Mouse (Mus musculus) liver, embryonic 16.5 days (tissue): ENCODE measurements at regions not wholly inside any gene's neighbourhood (a gene's known extent, or its start where the extent isn't known, plus 50 kb on each side); places are given as distances from the start of the nearest gene placed in this dataset.

ENCODE experiments used
- ATAC-seq: fragments of 200-750 bp; cut with Nextera tagmentation; 2 replicates; pipeline ENCODE4 v1.8.0; 2017; ENCODE audit warnings: low read depth, mild to moderate bottlenecking, moderate number of reproducible peaks, moderate library complexity
- H3K27ac ChIP-seq: fragments of 300-500 bp; sonication (generic); 2 replicates; pipeline ENCODE4 v1.5.1; 2014; ENCODE audit warnings: mild to moderate bottlenecking, low read length
- H3K27me3 ChIP-seq: fragments of 300-500 bp; sonication (generic); 2 replicates; pipeline ENCODE4 v1.6.1; 2014; ENCODE audit warnings: low read depth, low read length, mixed read lengths; ENCODE audit not compliant: control insufficient read depth, insufficient read depth
- H3K36me3 ChIP-seq: fragments of 300-500 bp; sonication (generic); 2 replicates; pipeline ENCODE4 v1.6.1; 2014; ENCODE audit warnings: mild to moderate bottlenecking; ENCODE audit not compliant: control insufficient read depth, insufficient read depth
- H3K4me1 ChIP-seq: fragments of 300-500 bp; sonication (generic); 2 replicates; pipeline ENCODE4 v1.6.1; 2014; ENCODE audit warnings: low read depth, low read length, mixed read lengths; ENCODE audit not compliant: control insufficient read depth
- H3K4me2 ChIP-seq: fragments of 300-500 bp; sonication (generic); 2 replicates; pipeline ENCODE4 v1.6.1; 2014; ENCODE audit warnings: low read depth, low read length, mixed read lengths
- H3K4me3 ChIP-seq: fragments of 300-500 bp; sonication (generic); 2 replicates; pipeline ENCODE4 v1.5.1; 2014; ENCODE audit warnings: low read depth, mild to moderate bottlenecking, low read length
- H3K9ac ChIP-seq: fragments of 300-500 bp; sonication (generic); 2 replicates; pipeline ENCODE4 v1.6.1; 2014; ENCODE audit warnings: low read depth, low read length
- H3K9me3 ChIP-seq: fragments of 300-500 bp; sonication (generic); replicated peaks from 2 replicates; pipeline ENCODE4 v1.6.1; 2016; ENCODE audit warnings: low read length; ENCODE audit not compliant: control insufficient read depth
- WGBS: fragments of 180-500 bp; shearing (Covaris S2); extraction: QIAGEN DNeasy Blood & Tissue Kit; methylation state at CpG from one replicate; pipeline ENCODE4 v1.1.7; 2014; ENCODE audit not compliant: insufficient replicate concordance; 5-methylcytosine and 5-hydroxymethylcytosine counted together

GRCm38 (mm10) chr11:19616520-19616919, 307.7 kb upstream of the Spred2 start:
- no peaks in the 10 kb centered on the region for H3K36me3 ChIP-seq
- no peaks in the 10 kb centered on the region for H3K9me3 ChIP-seq
- 24% methylated on average over 4 of the region's 4 CpGs for WGBS
- no peaks in the 10 kb centered on the region for H3K27me3 ChIP-seq
- no peak for ATAC-seq
- H3K9ac ChIP-seq = no peak overlapping the region
- H3K27ac ChIP-seq = no peak overlapping the region
- no peak overlapping the region for H3K4me3 ChIP-seq
- H3K4me1 ChIP-seq = no peaks in the 10 kb centered on the region
- no peak overlapping the region for H3K4me2 ChIP-seq

DNA sequence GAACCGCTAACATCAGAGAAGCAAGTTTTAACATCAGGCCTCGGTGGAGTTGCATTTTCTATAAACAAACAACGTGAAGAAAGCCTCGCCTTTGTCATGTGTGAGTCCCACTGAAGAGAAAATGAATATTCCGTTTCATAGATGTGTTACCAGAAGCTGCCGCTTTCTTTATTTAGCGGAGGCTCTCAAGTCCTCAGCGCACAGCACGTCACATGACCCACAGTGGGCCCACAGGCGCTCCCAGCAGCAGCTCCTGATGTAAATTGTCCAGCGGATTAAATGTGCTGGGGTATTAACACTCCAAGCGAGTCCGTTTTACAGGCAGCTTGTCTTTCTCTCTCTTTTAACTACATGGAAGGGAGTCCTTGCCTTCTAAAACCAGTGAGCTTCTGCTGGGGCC, 304.7 kb upstream of the Spred2 start:
- Histone ChIP-seq H3K27ac (no peak overlapping the region), H3K9ac (no peak overlapping the region), H3K36me3 (no peaks in the 10 kb centered on the region), H3K4me2 (no peak overlapping the region), H3K4me3 (no peak overlapping the region), H3K4me1 (no peaks in the 10 kb centered on the region), H3K9me3 (no peaks in the 10 kb centered on the region), H3K27me3 (no peaks in the 10 kb centered on the region)
- 68% methylated on average over 13 of the region's 13 CpGs for WGBS
- no peak for ATAC-seq

DNA sequence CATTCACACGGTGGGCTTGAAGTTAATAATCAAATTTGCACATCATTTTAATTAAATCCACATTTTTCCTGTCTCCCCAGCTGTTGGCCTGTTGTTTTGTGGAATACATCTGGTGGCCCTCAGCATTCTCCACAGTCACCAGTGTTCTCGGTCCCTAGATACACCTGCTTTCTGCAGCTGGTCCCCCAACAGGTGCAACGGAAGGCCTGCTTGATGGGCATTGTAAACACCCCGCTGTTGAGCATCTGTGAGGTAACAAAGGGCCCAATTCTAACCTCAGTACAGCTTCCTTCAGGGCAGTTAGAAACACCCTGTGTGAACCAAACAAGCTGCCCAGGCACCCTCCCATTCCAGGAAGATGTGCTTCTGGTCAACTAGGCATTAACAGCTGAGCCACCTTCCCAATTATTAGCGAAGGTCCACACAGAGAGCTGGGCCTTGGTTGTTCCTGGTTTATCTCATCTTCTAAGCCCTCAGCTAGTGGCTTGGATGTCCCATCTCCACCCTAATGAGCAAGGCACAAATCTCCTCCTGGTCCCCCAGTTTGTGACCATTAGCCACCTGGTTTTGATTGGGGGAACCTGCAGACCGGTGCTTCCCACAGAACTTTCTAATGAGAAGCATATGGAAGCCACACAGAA, 293.0 kb upstream of the Spred2 start:
- no peak overlapping the region for H3K9ac ChIP-seq
- H3K36me3 ChIP-seq = no peaks in the 10 kb centered on the region
- H3K4me2 ChIP-seq = no peak overlapping the region
- no peaks in the 10 kb centered on the region for H3K9me3 ChIP-seq
- no peak for ATAC-seq
- H3K27me3 ChIP-seq = no peaks in the 10 kb centered on the region
- WGBS = 73% methylated on average over 6 of the region's 6 CpGs
- no peaks in the 10 kb centered on the region for H3K4me1 ChIP-seq
- H3K4me3 ChIP-seq = no peak overlapping the region
- no peak overlapping the region for H3K27ac ChIP-seq

DNA sequence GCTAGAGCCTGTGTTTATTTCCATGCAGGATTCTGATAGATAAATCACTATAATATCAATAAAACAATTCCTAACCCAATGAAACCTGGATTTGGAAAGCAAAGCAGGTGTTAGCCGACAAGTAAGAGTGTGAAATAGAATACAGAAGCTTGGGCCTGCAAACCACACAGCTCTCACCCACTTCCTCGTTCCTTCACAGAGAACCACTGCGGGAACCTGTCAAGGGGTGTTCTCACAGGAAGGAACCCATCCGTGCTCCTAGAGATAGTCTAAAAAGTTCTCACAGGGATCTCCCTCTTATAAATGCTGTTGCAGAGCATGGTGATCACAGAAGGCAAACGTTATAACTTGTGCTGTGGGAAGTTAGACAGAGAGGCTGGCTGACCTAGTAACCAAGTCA, 291.7 kb upstream of the Spred2 start:
- WGBS = 18% methylated on average over 5 of the region's 5 CpGs
- Histone ChIP-seq H3K4me3 (no peak overlapping the region), H3K27me3 (no peaks in the 10 kb centered on the region)

DNA sequence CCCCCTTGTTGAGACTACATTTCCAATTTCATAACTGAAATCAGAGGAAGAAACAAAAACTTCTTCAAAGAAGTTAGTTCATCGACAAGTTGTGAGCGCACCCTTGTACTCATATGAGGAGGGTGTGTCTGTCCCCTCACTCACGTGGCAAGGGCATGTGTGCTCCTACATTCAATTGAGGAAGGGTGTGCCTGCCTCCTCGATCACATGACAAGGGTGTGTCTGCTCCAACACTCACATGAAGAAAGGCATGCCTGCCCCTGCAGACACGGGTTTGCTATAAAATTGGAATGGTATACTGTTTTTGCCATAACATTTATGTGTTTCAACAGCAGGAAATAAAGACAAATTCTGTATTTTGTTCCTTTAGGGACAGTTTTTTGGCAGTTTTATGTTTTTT, 290.6 kb upstream of the Spred2 start:
- no peaks in the 10 kb centered on the region for H3K9me3 ChIP-seq
- H3K36me3 ChIP-seq = no peaks in the 10 kb centered on the region
- H3K4me2 ChIP-seq = no peak overlapping the region
- no peak for ATAC-seq
- H3K27me3 ChIP-seq = no peaks in the 10 kb centered on the region
- no peaks in the 10 kb centered on the region for H3K4me1 ChIP-seq
- no peak overlapping the region for H3K4me3 ChIP-seq
- no peak overlapping the region for H3K9ac ChIP-seq
- no peak overlapping the region for H3K27ac ChIP-seq
- 50% methylated on average over 5 of the region's 5 CpGs for WGBS

More for the DNA sequence above, 291.7 kb upstream of the Spred2 start:
- ATAC-seq = no peak
- H3K4me2 ChIP-seq = no peak overlapping the region
- H3K9me3 ChIP-seq = no peaks in the 10 kb centered on the region
- H3K36me3 ChIP-seq = no peaks in the 10 kb centered on the region
- no peaks in the 10 kb centered on the region for H3K4me1 ChIP-seq
- no peak overlapping the region for H3K9ac ChIP-seq
- H3K27ac ChIP-seq = no peak overlapping the region

DNA sequence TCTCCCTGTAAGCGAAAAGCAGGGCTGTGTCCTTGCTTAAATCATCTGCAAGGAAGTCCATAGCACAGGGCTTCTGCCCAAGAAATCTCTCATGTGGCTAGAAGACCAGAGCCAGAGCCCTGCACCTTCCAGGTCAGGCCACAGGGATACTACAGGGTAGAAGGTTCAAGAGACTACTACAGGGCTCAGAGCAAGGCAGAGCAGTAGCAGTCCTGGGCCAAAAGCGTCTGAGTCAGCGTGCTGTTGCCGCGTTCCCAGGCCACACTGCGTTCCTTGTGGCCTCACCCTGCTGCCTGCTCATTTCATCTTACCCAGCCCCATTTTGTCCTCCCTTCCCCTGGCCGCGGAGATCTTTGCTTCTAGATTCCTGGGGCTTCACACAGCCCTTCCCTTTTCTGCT, 283.0 kb upstream of the Spred2 start:
- no peak overlapping the region for H3K4me2 ChIP-seq
- H3K27ac ChIP-seq = no peak overlapping the region
- H3K36me3 ChIP-seq = no peaks in the 10 kb centered on the region
- H3K4me1 ChIP-seq = no peaks in the 10 kb centered on the region
- no peak overlapping the region for H3K9ac ChIP-seq
- H3K4me3 ChIP-seq = no peak overlapping the region
- no peaks in the 10 kb centered on the region for H3K9me3 ChIP-seq
- ATAC-seq = no peak
- WGBS = 67% methylated on average over 8 of the region's 8 CpGs
- H3K27me3 ChIP-seq = no peaks in the 10 kb centered on the region

- H3K4me3 ChIP-seq = no peak overlapping the region
- no peak overlapping the region for H3K27ac ChIP-seq
- no peaks in the 10 kb centered on the region for H3K36me3 ChIP-seq
- no peak for ATAC-seq
- H3K27me3 ChIP-seq = no peaks in the 10 kb centered on the region
- WGBS = 49% methylated on average over 7 of the region's 7 CpGs
- no peaks in the 10 kb centered on the region for H3K9me3 ChIP-seq
- H3K9ac ChIP-seq = no peak overlapping the region
- H3K4me1 ChIP-seq = no peaks in the 10 kb centered on the region
- H3K4me2 ChIP-seq = no peak overlapping the region
Observed at GRCm38 (mm10) chr11:19644116-19644795, 279.9 kb upstream of the Spred2 start.

DNA sequence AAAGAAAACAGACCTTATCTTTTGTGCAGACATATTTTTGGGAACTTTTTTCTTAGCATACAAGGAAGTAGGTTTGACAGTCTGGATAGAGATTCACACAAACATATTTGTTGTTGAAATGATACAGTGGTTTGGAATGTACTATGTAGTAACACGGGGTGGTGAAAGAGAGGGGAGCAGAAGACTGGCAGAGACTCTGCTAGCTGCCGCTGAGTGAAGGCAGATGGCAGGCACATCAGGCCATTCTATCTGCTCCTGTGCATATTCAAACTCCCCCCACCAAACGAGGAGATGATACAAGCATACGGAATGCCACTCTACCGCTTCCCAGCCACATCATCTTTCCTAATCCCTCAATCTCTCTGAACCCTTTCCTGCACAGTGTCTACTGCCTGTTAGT, 279.1 kb upstream of the Spred2 start:
- no peak overlapping the region for H3K9ac ChIP-seq
- H3K4me1 ChIP-seq = no peaks in the 10 kb centered on the region
- 60% methylated on average over 5 of the region's 5 CpGs for WGBS
- no peak overlapping the region for H3K4me2 ChIP-seq
- ATAC-seq = no peak
- H3K4me3 ChIP-seq = no peak overlapping the region
- no peaks in the 10 kb centered on the region for H3K36me3 ChIP-seq
- no peaks in the 10 kb centered on the region for H3K9me3 ChIP-seq
- no peaks in the 10 kb centered on the region for H3K27me3 ChIP-seq
- H3K27ac ChIP-seq = no peak overlapping the region

- Histone ChIP-seq H3K4me2 (no peak overlapping the region), H3K36me3 (no peaks in the 10 kb centered on the region), H3K9me3 (no peaks in the 10 kb centered on the region), H3K4me1 (no peaks in the 10 kb centered on the region), H3K27ac (no peak overlapping the region), H3K27me3 (no peaks in the 10 kb centered on the region), H3K9ac (no peak overlapping the region), H3K4me3 (no peak overlapping the region)
- no peak for ATAC-seq
- 44% methylated on average over 6 of the region's 6 CpGs for WGBS
Observed at GRCm38 (mm10) chr11:19651522-19651921, 272.7 kb upstream of the Spred2 start.
